Mouse (Mus musculus) hindbrain, embryonic 16.5 days (tissue): ENCODE results near the gene Htr1a. TPM values are rescaled to one million over a fixed set of nuclear protein-coding genes. Genes with fewer than 3 reads are reported as not detected.
A peak's percentile ranks its signal among the peaks of the same experiment; 100 is the strongest.

ENCODE experiments used
- ATAC-seq: fragments of 200-750 bp; cut with Nextera tagmentation; 2 replicates; pipeline ENCODE4 v1.8.0; 2017; ENCODE audit warnings: moderate TSS enrichment, moderate library complexity
- H3K27ac ChIP-seq: fragments of 300-500 bp; sonication (generic); 2 replicates; pipeline ENCODE4 v1.5.1; 2014; ENCODE audit warnings: low read depth, mild to moderate bottlenecking, control low read depth, low read length, moderate library complexity
- H3K27me3 ChIP-seq: fragments of 300-500 bp; sonication (generic); replicated peaks from 2 replicates; pipeline ENCODE4 v1.6.1; 2014; ENCODE audit warnings: low read length; ENCODE audit not compliant: control insufficient read depth, insufficient read depth
- H3K36me3 ChIP-seq: fragments of 300-500 bp; sonication (generic); 2 replicates; pipeline ENCODE4 v1.6.1; 2014; ENCODE audit warnings: mild to moderate bottlenecking, low read length, moderate library complexity, mixed read lengths; ENCODE audit not compliant: control insufficient read depth, insufficient read depth
- H3K4me1 ChIP-seq: fragments of 300-500 bp; sonication (generic); 2 replicates; pipeline ENCODE4 v1.6.1; 2014; ENCODE audit warnings: low read depth, low read length; ENCODE audit not compliant: control insufficient read depth, insufficient read depth
- H3K4me2 ChIP-seq: fragments of 300-500 bp; sonication (generic); 2 replicates; pipeline ENCODE4 v1.6.1; 2014; ENCODE audit warnings: mild to moderate bottlenecking, low read length, control low read depth, moderate library complexity
- H3K4me3 ChIP-seq: fragments of 300-500 bp; sonication (generic); 2 replicates; pipeline ENCODE4 v1.5.1; 2014; ENCODE audit warnings: mild to moderate bottlenecking, low read length, control low read depth, moderate library complexity
- H3K9ac ChIP-seq: fragments of 300-500 bp; sonication (generic); 2 replicates; pipeline ENCODE4 v1.6.1; 2014; ENCODE audit warnings: low read depth, mild to moderate bottlenecking, control low read depth, low read length, moderate library complexity
- H3K9me3 ChIP-seq: fragments of 300-500 bp; sonication (generic); 2 replicates; pipeline ENCODE4 v1.6.1; 2014; ENCODE audit warnings: mild to moderate bottlenecking, low read length, moderate library complexity; ENCODE audit not compliant: control insufficient read depth
- WGBS: fragments of 180-500 bp; shearing (Covaris S2); extraction: QIAGEN DNeasy Blood & Tissue Kit; methylation state at CpG from one replicate; pipeline ENCODE4 v1.1.7; 2014; 5-methylcytosine and 5-hydroxymethylcytosine counted together
- polyA plus RNA-seq: library from polyadenylated mRNA; unstranded; fragments of >200 nt; fragmentation: Nextera tagmentation; extraction: Ambion mirVana; gene quantifications from 2 replicates; pipeline ENCODE4 v1.2.1, GENCODE M21; 2015

Gene Htr1a
- 6.0 and 6.1 TPM in 2 replicates for polyA plus RNA-seq

DNA sequence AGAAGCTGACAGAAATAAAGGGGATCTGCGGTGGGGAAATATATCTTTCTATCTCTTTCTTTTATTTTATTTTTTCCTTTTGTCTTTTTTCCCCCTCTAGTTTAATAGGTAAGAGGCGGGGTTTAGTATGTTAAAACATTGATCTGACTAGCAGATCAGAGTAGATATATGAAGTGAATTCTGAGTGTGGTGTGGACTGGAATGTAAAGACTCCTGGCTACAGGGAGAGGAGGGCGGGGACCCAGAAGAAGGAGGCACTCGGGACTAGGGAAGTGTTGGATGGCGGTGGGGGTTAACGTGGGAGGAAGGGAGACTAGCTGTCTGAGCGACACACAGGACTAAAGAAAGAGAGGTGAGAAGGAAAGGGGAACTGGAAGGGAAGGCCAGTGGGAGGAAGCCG lies at the start of gene Htr1a:
Gene Htr1a, plus strand, starts transcription at position 301 of the 400 bp plus-strand sequence.
- no peak for ATAC-seq
- Histone ChIP-seq H3K27me3 (peaks cover 13% of the 10 kb centered on the region), H3K36me3 (no peaks in the 10 kb centered on the region), H3K9me3 (no peaks in the 10 kb centered on the region), H3K4me2 (peak within 1 kb of the TSS; percentile 93), H3K4me1 (peaks cover 4% of the 10 kb centered on the region; the same call in 1 of the 2 replicates), H3K4me3 (peak within 1 kb of the TSS; percentile 59), H3K9ac (peak within 1 kb of the TSS; percentile 62), H3K27ac (no peak within 1 kb of the TSS)
- 4% methylated on average over 8 of the region's 8 CpGs for whole genome bisulfite sequencing

GRCm38 (mm10) chr13:105411535-105412326 lies 31.7 kb upstream of the Htr1a start:
- no peaks in the 10 kb centered on the region; the same call in 1 of the 2 replicates for H3K4me1 ChIP-seq
- H3K27ac ChIP-seq, result no peak overlapping the region
- H3K9ac ChIP-seq, result no peak overlapping the region
- no peaks in the 10 kb centered on the region for H3K36me3 ChIP-seq
- 68% methylated on average over 10 of the region's 10 CpGs for WGBS
- peak; percentile 96 for ATAC-seq
- H3K9me3 ChIP-seq, result no peaks in the 10 kb centered on the region
- H3K4me2 ChIP-seq, result no peak overlapping the region
- H3K4me3 ChIP-seq, result no peak overlapping the region
- H3K27me3 ChIP-seq, result no peaks in the 10 kb centered on the region

- no peak overlapping the region for H3K4me3 ChIP-seq
- H3K9me3 ChIP-seq, result no peaks in the 10 kb centered on the region
- no peak overlapping the region for H3K4me2 ChIP-seq
- H3K27ac ChIP-seq, result no peak overlapping the region
- 85% methylated on average over 3 of the region's 3 CpGs for WGBS
- no peaks in the 10 kb centered on the region for H3K27me3 ChIP-seq
- ATAC-seq, result no peak
- no peak overlapping the region for H3K9ac ChIP-seq
- no peaks in the 10 kb centered on the region; the same call in 1 of the 2 replicates for H3K4me1 ChIP-seq
- H3K36me3 ChIP-seq, result no peaks in the 10 kb centered on the region
Measured at GRCm38 (mm10) chr13:105412327-105412722, 31.1 kb upstream of the Htr1a start.

DNA sequence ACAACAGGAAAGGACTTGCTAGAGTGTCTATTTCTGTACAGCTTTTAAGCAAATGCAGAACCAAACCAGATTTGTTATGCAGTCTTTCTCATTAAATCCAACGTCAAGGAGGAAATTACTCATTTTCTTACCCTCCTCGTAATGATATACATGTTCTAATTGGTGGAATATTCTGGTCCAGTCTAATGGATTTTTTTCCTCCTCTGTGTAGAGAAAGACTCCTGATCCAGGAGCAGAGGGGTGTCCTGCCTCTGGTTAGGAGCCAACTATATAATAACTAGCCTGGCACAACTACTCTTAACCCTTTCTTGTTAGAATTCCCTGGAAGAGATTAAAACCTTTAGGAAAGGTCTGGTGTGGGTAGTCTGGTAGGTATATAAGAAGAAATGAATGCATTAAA lies 10.3 kb upstream of the Htr1a start:
- WGBS, result 89% methylated on average over 2 of the region's 2 CpGs
- ATAC-seq, result no peak
- H3K27ac ChIP-seq, result no peak overlapping the region
- H3K4me1 ChIP-seq, result no peaks in the 10 kb centered on the region
- H3K9ac ChIP-seq, result no peak overlapping the region
- no peak overlapping the region for H3K4me2 ChIP-seq
- no peak overlapping the region for H3K4me3 ChIP-seq
- H3K9me3 ChIP-seq, result no peaks in the 10 kb centered on the region
- no peaks in the 10 kb centered on the region for H3K36me3 ChIP-seq
- H3K27me3 ChIP-seq, result no peaks in the 10 kb centered on the region; the same call in 1 of the 2 replicates

DNA sequence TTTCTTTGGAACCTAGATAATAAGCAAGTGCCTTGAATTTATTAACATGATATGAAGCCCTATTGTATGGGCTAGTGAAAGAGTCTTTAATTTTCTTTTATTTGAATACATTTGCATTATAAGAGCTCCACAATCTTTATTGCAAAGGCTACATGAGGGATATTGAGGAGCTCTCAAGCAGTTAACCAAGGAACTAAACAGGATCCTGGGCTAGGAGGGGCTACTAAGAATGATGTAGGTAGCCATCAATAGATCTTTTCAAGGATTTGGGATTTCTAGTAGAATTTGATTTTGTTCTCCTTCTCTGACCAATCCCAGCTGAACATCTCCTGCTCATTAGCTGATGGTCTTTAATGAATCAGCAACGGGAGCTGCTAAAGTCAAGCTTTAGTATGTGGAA lies 9.8 kb upstream of the Htr1a start:
- H3K36me3 ChIP-seq, result no peaks in the 10 kb centered on the region
- H3K27me3 ChIP-seq, result no peaks in the 10 kb centered on the region; the same call in 1 of the 2 replicates
- WGBS, result 84% methylated on average over 1 of the region's 1 CpGs

GRCm38 (mm10) chr13:105442576-105442975 lies 863 bp upstream of the Htr1a start:
- ATAC-seq, result peak; percentile 73
- no peak overlapping the region for H3K9ac ChIP-seq
- no peak overlapping the region for H3K4me3 ChIP-seq
- H3K4me2 ChIP-seq, result no peak overlapping the region
- H3K9me3 ChIP-seq, result no peaks in the 10 kb centered on the region
- peaks cover 4% of the 10 kb centered on the region; the same call in 1 of the 2 replicates for H3K4me1 ChIP-seq
- H3K36me3 ChIP-seq, result no peaks in the 10 kb centered on the region
- no peak overlapping the region for H3K27ac ChIP-seq
- WGBS, result 2% methylated on average over 6 of the region's 6 CpGs
- peaks cover 13% of the 10 kb centered on the region for H3K27me3 ChIP-seq

More for the DNA sequence above, 9.8 kb upstream of the Htr1a start:
- Histone ChIP-seq H3K4me3 (no peak overlapping the region), H3K27ac (no peak overlapping the region), H3K4me2 (no peak overlapping the region), H3K9me3 (no peaks in the 10 kb centered on the region), H3K4me1 (no peaks in the 10 kb centered on the region), H3K9ac (no peak overlapping the region)
- ATAC-seq, result no peak

- no peaks in the 10 kb centered on the region for H3K9me3 ChIP-seq
- peak; percentile 32; the same call in 1 of the 2 replicates for ATAC-seq
- no peak overlapping the region for H3K27ac ChIP-seq
- H3K9ac ChIP-seq, result peak overlapping the region; percentile 62
- H3K4me2 ChIP-seq, result peak overlapping the region; percentile 93
- WGBS, result 0% methylated on average over 15 of the region's 15 CpGs
- H3K36me3 ChIP-seq, result no peaks in the 10 kb centered on the region
- H3K4me1 ChIP-seq, result peaks cover 4% of the 10 kb centered on the region; the same call in 1 of the 2 replicates
- peak overlapping the region; percentile 59 for H3K4me3 ChIP-seq
- peaks cover 13% of the 10 kb centered on the region for H3K27me3 ChIP-seq
Measured at GRCm38 (mm10) chr13:105443871-105444237, 415 bp downstream of the Htr1a start.

DNA sequence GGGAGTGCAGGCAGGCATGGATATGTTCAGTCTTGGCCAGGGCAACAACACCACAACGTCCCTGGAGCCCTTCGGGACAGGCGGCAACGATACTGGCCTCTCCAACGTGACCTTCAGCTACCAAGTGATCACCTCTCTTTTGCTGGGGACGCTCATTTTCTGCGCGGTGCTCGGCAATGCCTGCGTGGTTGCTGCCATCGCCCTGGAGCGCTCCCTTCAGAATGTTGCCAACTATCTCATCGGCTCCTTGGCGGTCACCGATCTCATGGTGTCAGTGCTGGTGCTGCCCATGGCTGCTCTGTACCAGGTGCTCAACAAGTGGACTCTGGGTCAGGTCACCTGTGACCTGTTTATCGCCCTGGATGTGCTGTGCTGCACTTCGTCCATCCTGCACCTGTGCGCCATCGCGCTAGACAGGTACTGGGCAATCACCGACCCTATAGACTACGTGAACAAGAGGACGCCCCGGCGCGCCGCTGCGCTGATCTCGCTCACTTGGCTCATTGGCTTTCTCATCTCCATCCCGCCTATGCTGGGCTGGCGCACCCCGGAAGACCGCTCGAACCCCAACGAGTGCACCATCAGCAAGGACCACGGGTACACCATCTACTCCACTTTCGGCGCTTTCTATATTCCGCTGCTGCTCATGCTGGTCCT lies 927 bp downstream of the Htr1a start:
- Histone ChIP-seq H3K4me3 (peak overlapping the region; percentile 59), H3K9ac (peak overlapping the region; percentile 62), H3K27ac (no peak overlapping the region), H3K9me3 (no peaks in the 10 kb centered on the region), H3K4me2 (peak overlapping the region; percentile 93), H3K36me3 (no peaks in the 10 kb centered on the region), H3K4me1 (peaks cover 4% of the 10 kb centered on the region; the same call in 1 of the 2 replicates), H3K27me3 (peaks cover 13% of the 10 kb centered on the region)
- peak; percentile 85 for ATAC-seq
- WGBS, result under 1% methylated on average over 39 of the region's 39 CpGs

DNA sequence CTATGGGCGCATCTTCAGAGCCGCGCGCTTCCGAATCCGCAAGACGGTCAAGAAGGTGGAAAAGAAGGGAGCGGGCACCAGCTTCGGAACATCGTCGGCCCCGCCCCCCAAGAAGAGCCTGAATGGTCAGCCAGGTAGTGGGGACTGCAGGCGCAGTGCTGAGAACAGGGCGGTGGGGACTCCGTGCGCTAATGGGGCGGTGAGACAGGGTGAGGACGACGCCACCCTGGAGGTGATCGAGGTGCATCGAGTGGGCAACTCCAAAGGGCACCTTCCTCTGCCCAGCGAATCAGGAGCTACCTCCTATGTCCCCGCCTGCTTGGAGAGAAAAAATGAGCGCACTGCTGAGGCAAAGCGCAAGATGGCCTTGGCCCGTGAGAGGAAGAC lies 1.4 kb downstream of the Htr1a start:
- peaks cover 4% of the 10 kb centered on the region; the same call in 1 of the 2 replicates for H3K4me1 ChIP-seq
- H3K9me3 ChIP-seq, result no peaks in the 10 kb centered on the region
- ATAC-seq, result peak; percentile 69
- H3K4me2 ChIP-seq, result peak overlapping the region; percentile 93
- H3K27me3 ChIP-seq, result peaks cover 13% of the 10 kb centered on the region
- no peak overlapping the region for H3K27ac ChIP-seq
- peak overlapping the region; percentile 62 for H3K9ac ChIP-seq
- H3K4me3 ChIP-seq, result peak overlapping the region; percentile 59
- under 1% methylated on average over 26 of the region's 26 CpGs for WGBS
- no peaks in the 10 kb centered on the region for H3K36me3 ChIP-seq
